Mouse (Mus musculus) myocyte (in vitro differentiated cells): Measurements from ENCODE around the gene Vmn1r219.
"Not testable (repeated sequence)": the region's sequence is repeated elsewhere in the genome, so short reads cannot be mapped to it uniquely, and the experiment has no call there.

Source experiments
- E2F4 ChIP-seq: IDR thresholded peaks from one replicate; pipeline ENCODE4 v1.6.1; 2011; ENCODE audit warnings: mild to moderate bottlenecking, control low read depth, moderate library complexity; ENCODE audit not compliant: insufficient read depth
- MYOD1 ChIP-seq, 3 experiments: IDR thresholded peaks; one replicate each; pipeline ENCODE4 v1.6.1; 2011; ENCODE audit warnings: control low read depth in 2 of 3, low read depth in 2 of 3, mild to moderate bottlenecking in 2 of 3, moderate library complexity in 1 of 3; ENCODE audit not compliant: insufficient read length in 2 of 3, control insufficient read depth in 1 of 3
- MYOG ChIP-seq, 3 experiments: IDR thresholded peaks; one replicate each; pipeline ENCODE4 v1.6.1; 2011; ENCODE audit warnings: control low read depth in 2 of 3, low read depth in 2 of 3, mild to moderate bottlenecking in 2 of 3; ENCODE audit not compliant: insufficient read length in 2 of 3, control insufficient read depth in 1 of 3, insufficient read depth in 1 of 3
- POLR2A ChIP-seq: IDR thresholded peaks from one replicate; pipeline ENCODE4 v1.6.1; 2011; ENCODE audit warnings: low read depth, mild to moderate bottlenecking, control low read depth, moderate library complexity; ENCODE audit not compliant: insufficient read length
- POLR2AphosphoS2 ChIP-seq: IDR thresholded peaks from one replicate; pipeline ENCODE4 v1.6.1; 2011; ENCODE audit warnings: low read depth, control low read depth; ENCODE audit not compliant: insufficient read length
- REST ChIP-seq: IDR thresholded peaks from one replicate; pipeline ENCODE4 v1.6.1; 2011; ENCODE audit warnings: mild to moderate bottlenecking, control low read depth, moderate library complexity; ENCODE audit not compliant: insufficient read depth, insufficient read length
- TCF3 ChIP-seq: IDR thresholded peaks from one replicate; pipeline ENCODE4 v1.6.1; 2011; ENCODE audit warnings: low read depth, control low read depth; ENCODE audit not compliant: insufficient read length
- USF1 ChIP-seq: IDR thresholded peaks from one replicate; pipeline ENCODE4 v1.6.1; 2011; ENCODE audit warnings: low read depth, mild to moderate bottlenecking, control low read depth, moderate library complexity

DNA sequence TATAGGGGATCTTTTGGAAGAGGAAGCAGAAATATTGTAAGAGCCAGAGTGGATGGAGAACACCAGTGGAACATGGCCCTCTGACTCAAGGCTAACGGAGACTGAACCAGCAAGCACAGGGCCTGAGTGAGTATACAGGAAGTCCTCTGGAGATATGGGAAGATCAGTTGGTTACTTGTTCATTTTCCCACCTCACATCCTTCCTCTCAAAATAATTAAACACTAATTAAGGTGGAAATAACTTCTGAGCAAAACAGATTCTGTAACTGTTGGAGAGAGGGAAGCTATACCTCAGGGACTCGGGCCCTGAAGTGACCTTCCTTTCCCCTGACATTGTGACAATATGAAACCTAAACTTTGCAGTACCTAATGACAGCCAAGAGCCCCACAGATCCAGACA is 54.7 kb downstream of the Vmn1r219 start, which contains the start of gene Vmn1r221:
- TF ChIP-seq POLR2A; MYOG (IDR thresholded peaks at IDR 0.05; ENCODE audit: control insufficient read depth in 1 of 3, insufficient read depth in 1 of 3, insufficient read length in 2 of 3, low read depth in 2 of 3); USF1; MYOD1 (IDR thresholded peaks at IDR 0.05; ENCODE audit: control insufficient read depth in 1 of 3, insufficient read length in 2 of 3, low read depth in 2 of 3); E2F4; POLR2AphosphoS2; REST; TCF3: not testable (repeated sequence)
